Mouse (Mus musculus): ENCODE results near the gene Ctf1. TPM values are rescaled to one million over a fixed set of nuclear protein-coding genes. Genes with fewer than 3 reads are reported as not detected.
"Not testable (repeated sequence)": the region's sequence is repeated elsewhere in the genome, so short reads cannot be mapped to it uniquely, and the experiment has no call there.

Ctf1 gene
- total RNA-seq, 2 experiments from 2014 or later, result 5.0 to 6.0 TPM

DNA sequence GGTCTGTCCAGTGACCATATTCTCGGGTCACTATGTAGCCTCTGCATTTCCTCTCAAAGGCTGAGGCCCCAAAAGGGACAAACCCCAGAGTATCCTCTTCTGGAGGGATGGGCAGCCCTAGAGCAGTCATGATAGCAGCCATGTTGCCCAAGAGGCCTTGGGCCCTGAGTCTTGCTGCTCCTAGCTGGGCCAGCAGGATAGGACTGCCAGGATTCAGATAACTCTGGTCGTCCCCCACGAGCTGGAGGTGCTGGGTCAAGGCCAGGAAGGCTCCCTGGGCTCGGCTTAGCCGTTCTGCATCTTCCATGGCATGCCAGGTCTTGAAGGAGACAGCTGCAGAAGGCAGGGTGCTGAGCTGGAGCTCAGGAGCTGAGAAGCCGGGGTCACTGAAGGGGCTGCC, 6.7 kb downstream of the Ctf1 start:
- intact Hi-C loops (cut with DNase I), result no loop called here
- no peak for DNase-seq

DNA sequence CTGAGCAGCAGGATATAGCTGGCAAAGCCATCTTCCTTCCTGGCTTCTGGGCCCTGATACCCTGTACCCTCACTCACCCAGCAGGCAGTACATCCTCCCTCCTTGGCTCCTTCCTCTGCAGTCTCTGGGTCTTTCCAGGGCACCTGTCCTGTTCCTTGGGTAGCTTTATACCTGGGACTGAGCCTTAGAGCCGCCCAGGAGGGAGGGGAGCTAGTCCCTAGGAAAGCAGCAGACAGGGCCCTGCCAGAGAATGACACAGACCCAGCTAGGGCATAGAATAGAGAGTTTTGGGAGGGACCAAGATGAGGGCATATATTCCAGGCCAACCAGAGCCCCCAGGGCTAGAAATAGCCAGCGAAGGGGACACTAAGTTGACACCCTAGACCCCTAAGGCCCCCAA, 13.0 kb downstream of the Ctf1 start:
- intact Hi-C loops (cut with DNase I), result no loop called here
- no peak for DNase-seq

DNA sequence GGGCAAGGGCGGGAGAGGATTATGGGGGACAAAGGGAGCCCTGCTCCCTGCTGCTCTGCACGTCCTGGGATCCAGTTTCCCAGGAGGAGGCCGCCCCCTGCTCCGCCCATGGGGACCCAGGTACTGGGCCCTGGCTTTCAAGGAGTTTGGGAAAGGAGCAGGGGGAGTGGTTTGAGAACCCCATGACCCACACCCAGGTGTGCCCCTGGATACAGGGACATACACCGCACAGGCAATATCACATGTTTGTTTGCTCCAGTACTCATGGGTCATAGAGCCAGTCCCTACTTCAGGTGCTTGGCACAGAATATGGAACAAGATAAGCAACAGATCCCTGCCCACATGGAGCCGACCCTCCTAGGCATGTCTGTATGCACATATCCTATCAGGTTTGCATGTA, 13.4 kb downstream of the Ctf1 start:
- no peak for DNase-seq
- intact Hi-C loops (cut with DNase I), result no loop called here

DNA sequence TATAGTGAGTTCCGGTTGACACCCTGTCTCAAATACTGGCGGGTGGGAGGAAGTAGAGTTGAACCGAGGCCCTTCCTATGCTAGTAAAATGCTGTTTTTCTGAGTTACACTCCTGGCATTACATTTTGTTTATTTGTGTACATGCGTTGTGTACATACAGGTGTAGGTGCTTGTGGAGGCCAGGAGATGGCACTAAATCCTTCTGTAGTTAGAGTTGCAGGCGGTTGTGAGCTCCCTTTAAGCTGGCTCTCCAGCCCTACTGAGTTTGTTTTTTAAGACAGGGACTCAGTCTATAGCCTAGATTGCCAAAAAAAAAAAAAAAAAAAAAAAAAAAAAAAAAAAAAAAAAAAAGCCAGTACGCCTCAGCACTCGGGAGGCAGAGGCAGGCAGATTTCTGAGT, 15.4 kb downstream of the Ctf1 start:
- intact Hi-C loops (cut with DNase I), result no loop called here
- no peak for DNase-seq

DNA sequence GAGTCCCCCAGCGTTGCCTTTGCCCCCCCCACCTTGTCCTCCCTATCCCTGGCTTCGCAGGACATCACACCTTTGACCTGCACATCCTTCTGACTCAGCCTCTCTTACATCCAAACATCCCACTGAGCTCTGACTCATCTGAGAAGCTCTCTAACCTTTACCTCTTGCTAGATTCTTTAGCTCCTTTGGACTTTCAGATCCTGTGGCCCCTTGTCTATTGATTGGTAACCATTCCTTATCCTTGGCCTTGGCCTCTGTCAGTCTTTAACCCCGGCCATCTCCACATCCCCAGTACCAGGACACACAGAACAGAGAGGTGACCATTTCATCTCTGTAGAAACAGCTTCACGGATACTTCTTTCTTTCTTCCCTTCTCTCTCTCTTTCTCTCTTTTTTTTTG, 17.6 kb downstream of the Ctf1 start:
- intact Hi-C loops (cut with DNase I), result no loop called here
- no peak for DNase-seq

DNA sequence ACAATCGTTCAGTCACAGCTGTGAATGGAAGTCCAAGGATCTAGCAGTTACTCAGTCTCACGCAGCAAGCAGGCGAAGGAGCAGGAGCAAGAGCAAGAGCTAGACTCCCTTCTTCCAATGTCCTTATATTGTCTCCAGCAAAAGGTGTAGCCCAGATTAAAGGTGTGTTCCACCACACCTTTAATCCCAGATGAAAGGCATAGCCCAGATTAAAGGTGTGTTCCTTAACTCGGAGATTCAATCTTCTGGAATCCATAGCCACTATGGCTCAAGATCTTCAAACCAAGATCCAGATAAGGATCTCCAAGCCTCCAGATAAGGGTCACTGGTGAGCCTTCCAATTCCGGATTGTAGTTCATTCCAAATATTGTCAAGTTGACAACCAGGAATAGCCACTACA, 19.5 kb downstream of the Ctf1 start, which contains the start of gene Ctf2:
TSS of gene Ctf2 (minus strand) at position 101 of the 400 bp plus-strand sequence.
- DNase-seq; intact Hi-C loops (cut with DNase I): not testable (repeated sequence)

DNA sequence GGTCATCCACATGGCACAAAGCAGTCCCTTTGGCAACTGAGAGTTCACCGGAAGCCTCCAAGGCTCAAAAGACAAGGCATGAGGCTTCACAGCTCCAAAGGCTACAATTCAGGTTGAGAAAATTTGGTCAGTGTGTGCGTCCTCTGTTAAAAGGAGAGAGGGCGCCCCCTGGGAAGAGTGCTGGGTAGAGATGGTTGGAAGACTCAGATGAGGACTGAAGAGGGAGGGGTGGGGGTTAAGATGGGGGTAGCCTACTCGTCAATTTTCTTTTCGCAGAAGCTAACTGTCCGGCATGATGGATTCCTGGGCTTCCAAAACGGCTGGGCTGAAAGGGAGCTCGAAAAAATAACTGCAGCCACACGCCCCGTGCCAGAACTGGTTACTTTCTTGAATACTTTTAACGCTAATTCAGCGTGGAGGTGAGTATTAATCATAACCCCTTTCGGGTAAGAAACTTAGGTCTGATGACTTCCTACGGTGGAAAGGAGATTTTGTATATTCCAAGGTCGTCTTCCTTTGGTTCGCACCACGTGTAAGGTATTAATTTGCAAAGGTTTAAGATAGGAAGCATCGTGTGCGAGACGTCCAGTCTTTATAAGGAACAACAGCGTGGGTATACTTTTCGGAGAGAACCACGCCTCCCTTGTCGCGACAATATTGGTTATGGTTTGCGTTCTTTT, 32.0 kb downstream of the Ctf1 start, which contains the start of gene Fbxl19:
TSS of gene Fbxl19 (plus strand) at position 178 of the 680 bp plus-strand sequence.
- peak; percentile 65 to 75 for DNase-seq
- intact Hi-C loops (cut with DNase I), result loop anchor here (1.0 kb wide), 1 partner anchor 69 kb away; no protein-coding TSS in a partner anchor

DNA sequence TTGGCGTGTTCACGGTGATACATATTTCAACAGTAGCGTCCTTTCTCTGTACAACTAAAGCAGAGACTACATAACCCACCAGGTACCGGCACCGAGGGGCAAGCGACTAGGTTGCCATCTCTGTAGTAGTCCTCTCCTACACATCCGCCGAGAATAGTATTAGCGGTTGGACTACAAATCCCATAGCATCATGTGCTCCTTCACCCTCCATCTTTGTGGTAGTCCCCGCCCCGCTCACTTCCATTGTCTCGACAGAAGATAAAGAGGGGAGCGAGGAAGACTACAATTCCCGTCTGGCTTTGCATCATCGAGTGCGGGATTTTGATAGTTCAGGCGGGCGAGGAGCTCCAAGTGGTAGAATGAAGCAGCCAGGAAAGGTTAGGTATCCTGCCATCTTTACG, 32.7 kb downstream of the Ctf1 start:
- DNase-seq, result peak; percentile 86 to 89
- intact Hi-C loops (cut with DNase I), result no loop called here

DNA sequence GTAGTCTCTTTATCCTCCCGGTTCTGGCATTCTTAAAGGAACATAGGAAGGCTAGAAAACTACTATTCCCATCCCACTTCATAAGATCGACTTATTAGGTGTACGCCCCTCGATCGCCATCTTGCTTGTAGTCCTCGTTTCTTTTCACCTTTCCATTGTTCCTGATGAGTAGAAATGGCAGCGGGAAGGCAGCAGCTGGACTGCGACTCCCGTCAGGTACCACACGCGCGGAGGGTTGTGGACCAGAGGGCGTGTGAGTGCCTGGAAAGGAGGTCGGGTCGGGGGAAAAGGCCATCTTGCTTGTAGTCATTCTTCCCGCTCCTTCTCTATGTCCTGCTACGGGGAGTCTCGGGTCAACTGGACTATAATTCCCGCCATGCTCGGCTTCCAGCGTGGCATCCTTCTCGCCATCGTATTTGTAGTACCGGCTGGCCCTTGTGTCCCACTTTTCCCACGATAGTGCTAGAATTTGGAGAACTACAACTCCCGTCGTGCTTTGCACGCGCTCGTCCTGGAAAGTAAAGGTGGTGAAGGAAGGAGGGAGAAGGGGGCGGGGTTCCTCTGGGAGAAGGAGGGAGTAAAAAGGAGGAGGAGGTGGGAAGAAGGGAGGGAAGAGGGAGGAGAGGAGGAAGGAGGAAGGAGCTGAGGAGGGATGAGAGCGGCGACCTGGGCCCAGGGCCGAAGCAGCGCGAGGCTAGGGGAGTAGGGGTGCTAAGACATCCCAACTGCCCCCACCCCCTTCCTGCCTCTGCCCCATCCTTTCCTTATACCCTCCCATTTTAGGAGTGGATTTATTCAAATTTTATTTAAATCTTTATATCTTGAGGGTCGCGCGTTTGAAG, 33.3 kb downstream of the Ctf1 start:
- intact Hi-C loops (cut with DNase I), result no loop called here
- DNase-seq, result peak; percentile 92 to 93

DNA sequence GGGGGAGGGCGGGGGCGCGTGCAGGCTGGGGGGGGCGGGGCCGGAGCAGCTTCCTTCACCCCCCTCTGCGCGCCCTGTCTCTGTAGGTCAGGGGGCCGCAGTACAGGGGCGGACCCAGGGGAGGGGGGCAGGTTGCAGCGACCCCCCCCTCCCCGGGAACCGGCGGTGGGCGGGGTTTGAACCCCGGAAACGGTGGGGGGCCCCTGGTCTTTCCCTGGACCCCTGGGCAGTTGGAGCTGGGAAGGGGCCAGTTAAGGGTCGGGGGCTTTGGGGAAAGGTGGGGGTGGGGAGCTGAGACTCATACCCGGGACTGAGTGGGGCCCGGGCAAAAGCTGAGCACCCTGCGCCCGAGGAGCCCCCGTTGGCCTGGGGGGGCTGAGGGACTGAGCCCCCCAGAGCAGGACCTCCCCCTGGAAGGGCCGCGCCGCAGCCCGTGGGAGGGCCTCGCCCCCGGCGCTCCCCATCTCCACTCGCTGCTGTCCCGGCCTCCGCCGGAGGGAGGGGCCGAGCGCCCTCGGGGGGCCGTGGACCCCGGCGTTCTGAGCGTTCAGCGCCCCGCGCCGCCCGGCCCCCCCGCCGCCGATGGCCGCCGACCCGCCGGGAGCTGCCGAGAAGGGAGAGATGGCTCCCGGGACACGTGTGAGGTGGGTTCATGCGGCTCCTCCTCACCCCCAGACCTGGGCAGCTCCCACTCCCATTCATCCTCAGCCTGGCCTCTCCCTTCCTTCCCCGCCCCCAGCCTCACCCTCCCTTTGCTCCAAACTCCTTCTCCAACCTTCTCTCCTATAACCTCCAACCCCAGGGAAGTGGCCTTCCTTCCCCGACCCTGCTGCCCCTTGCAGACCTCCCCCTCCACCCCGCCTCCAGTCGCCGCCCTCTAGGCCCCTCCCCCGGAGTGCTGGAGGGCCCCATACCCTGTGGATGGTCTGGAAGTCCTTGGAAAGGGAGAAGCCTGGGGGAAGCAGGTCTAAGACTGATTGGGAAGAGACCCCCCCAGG, 34.3 kb downstream of the Ctf1 start:
- DNase-seq, result peak; percentile 36
- intact Hi-C loops (cut with DNase I), result no loop called here

DNA sequence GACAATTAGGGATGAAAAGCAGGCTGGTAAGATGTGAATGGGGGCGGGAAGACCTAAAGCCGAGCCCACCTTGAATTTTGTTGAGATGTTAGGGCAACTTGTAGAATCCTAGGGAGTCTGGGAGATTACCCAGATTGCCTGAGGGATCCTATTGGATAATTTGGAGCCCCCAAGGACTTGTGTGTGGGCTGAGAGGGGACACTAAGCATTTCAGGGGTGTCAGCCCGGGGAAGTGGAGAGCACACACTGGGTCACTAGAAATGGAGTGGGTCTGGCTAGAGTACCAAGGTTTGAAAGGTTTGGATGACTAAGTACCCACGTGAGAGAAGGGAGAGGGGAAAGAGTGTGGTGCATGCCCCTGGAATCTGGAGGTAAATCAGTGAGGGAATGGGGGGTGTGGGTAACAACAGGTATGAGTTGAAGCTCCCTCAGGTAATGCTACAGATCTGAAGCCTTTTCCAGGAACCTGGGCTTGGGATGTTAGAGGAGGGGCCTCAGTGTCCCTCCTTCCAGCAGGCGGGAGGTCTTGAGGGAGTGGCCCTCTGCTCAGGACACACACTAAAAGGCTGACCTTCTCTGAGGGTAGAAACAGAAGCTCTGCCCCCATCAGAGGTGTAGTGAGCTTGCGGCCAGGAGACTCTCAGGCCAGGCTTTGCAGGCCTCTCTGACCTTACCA, 35.2 kb downstream of the Ctf1 start:
- intact Hi-C loops (cut with DNase I), result no loop called here
- DNase-seq, result no peak

DNA sequence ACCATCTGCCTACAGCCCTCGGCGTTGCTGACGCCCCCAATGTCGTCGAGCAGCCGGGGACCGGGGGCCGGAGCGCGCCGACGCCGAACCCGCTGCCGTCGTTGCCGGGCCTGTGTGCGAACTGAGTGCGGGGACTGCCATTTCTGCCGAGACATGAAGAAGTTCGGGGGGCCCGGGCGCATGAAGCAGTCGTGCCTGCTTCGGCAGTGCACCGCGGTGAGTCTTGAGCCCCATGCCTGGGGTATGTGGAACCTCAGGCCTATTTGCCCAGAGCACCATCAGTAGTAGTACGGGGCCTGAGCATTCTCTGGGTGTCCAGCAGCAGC, 35.7 kb downstream of the Ctf1 start:
- no peak for DNase-seq
- intact Hi-C loops (cut with DNase I), result no loop called here

DNA sequence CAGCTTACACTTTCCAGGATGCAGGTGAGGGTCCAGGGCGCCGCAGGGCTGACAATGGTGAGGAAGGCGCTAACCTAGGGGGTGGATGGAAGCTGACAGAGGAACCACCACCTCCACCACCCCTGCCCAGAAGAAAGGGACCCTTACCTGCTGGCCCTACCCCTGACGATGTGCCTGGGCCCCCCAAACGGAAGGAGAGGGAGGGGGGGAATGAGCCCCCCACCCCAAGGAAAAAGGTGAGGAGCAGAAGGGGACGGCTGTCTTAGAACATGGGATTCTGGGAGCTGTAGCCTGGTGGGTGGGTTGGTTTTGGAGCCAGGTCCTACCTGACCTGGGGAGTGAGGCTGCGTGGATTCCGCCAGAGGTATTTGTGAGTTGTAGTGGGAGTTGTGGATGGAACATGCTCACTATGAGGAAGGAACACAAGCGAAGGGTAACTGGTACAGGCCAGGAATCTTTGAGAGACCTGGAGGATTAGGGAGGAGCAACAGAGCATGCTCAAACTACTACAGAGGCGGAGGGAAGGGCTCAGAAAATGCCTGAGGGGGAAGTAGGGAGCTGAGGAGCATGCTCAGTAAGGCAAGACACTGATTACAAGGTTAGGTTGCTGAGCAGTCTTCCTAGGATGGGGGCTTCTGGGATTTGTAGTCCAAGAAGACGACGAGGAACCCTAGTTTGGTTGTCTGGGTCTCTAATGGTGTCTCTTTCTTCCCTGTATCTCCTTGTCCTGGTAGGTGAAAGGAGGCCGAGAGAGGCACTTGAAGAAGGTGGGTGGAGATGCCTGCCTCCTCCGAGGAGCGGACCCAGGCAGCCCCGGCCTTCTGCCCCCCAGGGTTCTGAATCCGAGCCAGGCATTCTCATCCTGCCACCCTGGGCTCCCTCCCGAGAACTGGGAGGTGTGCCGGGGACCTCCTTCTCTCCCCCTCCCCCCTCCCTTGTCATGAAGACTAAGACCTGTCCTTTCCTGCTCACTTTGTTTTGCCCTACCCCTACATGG, 37.9 kb downstream of the Ctf1 start:
- intact Hi-C loops (cut with DNase I), result no loop called here
- DNase-seq, result no peak

DNA sequence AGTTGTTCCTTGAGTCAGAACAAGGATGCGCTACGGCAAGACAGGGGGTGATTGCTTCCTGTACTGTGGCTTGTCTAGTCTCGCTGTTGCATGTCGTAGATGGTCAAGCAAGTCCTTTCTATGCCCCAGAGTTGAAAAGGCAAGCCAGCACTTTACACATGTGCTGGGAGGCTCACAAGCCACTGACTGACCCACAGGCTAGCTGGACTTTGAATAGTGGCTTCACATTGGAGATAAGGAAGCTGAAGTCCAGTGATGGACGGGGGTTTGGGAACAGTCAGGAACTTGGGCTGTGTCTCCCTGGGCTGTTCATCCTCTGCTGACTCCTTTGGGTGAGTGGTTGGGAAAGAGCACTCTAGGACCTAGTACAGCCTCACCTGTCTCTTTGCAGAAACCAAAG, 39.1 kb downstream of the Ctf1 start:
- intact Hi-C loops (cut with DNase I), result no loop called here
- DNase-seq, result no peak

DNA sequence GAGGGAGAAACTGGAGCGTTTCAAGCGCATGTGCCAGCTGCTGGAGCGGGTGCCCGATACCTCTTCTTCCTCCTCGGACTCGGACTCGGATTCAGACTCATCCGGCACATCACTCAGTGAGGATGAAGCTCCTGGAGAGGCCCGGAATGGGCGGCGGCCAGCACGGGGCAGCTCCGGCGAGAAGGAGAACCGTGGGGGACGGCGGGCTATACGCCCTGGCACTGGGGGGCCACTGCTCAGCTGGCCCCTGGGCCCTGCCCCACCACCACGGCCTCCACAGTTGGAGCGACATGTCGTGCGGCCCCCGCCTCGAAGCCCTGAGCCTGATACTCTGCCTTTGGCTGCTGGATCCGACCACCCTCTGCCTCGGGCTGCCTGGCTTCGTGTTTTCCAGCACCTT, 39.5 kb downstream of the Ctf1 start:
- DNase-seq, result no peak
- intact Hi-C loops (cut with DNase I), result no loop called here

DNA sequence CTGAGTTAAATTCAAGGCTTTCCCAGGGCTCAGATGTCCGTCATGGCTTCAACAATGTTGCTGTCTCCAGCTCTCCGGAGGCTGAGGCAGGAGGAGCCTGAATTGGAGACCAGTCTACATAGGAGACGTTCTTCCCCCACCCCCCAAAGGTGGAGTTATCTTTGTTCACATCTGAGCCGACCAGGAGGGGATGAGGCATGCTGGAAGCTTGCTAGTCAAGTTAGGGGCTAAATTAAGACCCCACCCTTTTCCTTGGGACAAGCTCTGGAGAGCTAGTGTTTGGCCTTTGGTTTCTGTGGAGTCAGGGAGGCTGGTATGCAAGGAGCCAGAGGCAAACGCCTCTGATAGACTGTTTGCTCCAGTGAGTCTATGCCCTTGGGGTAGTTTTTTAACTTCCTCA, 40.6 kb downstream of the Ctf1 start:
- DNase-seq, result no peak
- intact Hi-C loops (cut with DNase I), result no loop called here

DNA sequence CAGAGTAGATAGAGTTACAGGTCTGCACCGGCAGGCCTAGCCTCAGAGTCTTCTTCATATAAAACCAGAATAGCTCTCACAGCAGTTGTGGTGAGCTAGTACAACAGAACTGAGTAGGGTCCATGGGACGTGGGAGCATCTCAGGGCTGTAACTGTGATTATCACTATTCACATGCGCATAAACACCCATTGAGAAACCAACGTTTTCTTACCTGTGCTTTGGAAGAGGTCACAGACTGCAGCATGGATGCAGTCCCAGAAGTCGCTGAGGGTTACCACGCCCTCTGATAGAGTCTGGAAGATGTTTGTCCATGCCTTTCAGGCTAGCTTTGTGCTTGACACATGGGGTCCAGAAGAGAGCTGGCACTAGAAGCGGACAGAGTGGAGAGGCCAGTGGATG, 41.2 kb downstream of the Ctf1 start:
- DNase-seq, result no peak
- intact Hi-C loops (cut with DNase I), result no loop called here

DNA sequence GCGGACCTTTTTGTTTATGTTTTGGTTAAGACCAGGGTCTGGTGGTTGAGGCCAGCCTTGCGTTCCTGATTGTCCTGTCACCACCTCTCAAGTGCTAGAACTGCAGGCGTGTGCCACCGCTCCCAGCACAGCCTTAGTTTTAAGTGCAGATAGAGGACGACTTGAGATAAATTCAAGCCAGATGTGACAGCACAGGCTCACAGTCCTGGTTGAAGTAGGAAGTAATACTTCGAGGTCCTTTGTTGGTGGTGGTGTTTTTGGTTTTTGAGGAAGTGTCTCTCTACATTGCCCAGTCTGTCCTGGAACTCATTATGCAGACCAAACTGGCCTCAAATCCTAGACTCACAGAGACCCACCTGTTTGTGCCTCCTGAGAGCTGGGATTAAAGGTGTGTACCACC, 47.2 kb downstream of the Ctf1 start:
- no peak for DNase-seq
- intact Hi-C loops (cut with DNase I), result no loop called here

DNA sequence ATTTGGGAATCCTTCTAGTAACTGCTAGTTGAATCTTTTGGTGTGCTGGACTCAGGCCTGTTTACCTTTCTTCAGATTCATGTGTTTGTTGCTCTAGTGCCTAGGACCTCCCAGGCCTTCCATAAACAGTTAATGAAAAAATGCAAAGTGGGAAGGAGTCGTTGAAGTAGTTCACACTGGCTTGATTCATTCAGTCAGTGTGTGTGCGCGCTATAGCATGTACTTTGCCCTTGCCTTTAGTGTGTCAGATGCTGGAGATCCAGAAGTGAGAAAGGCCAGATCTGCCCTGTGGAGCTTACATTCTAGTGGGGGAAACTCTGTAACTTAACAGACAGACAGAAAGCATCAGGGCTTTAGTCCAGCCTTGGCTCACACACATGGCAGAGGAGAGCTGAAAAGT, 47.9 kb downstream of the Ctf1 start:
- DNase-seq, result no peak
- intact Hi-C loops (cut with DNase I), result no loop called here

Data from heart, postnatal 14 days (tissue).